Mouse (Mus musculus): Measurements from ENCODE around the gene Ppp2r5a.

Ppp2r5a gene

GRCm38 (mm10) chr1:191418936-191419335 lies 15.9 kb upstream of the Ppp2r5a start:
- DNase-seq (ENCODE audit: low spot score): no peak

DNA sequence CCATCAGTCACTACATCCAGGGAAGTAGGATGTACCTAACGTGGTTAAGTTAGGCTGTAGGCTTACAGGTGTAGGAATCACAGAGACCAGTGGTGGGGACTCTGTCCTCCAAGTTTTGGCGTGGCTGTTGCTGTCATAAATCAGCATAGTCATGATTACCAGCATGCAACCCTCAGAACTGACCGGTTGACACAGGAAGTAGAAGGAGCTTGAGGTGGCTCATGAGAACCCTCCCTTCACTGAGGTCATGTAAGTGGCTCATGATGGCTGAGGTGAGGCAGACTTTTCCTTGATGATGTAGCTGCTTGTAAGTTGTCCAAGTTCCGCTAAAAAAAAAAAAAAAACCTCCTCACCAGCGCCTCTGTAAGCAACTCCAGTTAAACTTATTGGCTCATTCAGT lies 14.0 kb upstream of the Ppp2r5a start:
- no peak for DNase-seq (ENCODE audit: low spot score)

- no peak for DNase-seq (ENCODE audit: low spot score)
Measured at GRCm38 (mm10) chr1:191416611-191417010, 13.5 kb upstream of the Ppp2r5a start.

GRCm38 (mm10) chr1:191414432-191414831 lies 11.4 kb upstream of the Ppp2r5a start:
- no peak for DNase-seq (ENCODE audit: low spot score)

DNA sequence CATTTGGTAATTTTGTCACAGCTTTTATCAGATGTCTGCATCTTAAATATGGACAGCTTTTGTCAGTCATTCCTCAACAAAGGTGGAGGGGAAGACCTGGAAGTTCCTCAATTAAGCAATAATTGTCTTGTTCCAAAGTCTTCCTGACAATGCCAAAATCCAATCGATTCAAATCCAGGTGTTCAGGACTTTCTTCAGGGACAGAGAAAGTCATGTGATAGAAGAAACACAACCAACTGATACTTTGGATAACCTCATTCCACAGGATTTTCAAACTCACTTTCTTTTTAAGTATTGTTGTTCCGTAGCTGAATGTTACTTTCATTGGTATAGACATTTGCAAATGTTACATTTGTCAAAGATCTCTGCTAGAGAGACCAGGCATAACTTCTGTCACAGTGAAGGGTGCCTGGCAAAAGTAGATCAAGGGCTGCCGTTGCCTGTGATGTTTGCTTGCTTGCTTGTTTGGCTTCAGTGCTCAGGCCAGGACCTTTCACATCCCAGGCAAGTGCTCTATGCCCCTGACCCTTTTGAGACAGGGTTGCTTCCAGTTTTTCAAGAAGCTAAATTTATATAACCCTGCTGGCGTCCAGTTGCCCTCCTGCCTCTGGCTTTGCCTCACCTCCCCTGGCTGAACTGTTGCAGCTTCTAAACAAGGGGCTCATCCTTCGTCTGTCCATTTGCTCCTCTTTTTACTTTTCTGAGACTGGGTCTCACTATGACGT lies 10.8 kb upstream of the Ppp2r5a start:
- no peak for DNase-seq (ENCODE audit: low spot score)

DNA sequence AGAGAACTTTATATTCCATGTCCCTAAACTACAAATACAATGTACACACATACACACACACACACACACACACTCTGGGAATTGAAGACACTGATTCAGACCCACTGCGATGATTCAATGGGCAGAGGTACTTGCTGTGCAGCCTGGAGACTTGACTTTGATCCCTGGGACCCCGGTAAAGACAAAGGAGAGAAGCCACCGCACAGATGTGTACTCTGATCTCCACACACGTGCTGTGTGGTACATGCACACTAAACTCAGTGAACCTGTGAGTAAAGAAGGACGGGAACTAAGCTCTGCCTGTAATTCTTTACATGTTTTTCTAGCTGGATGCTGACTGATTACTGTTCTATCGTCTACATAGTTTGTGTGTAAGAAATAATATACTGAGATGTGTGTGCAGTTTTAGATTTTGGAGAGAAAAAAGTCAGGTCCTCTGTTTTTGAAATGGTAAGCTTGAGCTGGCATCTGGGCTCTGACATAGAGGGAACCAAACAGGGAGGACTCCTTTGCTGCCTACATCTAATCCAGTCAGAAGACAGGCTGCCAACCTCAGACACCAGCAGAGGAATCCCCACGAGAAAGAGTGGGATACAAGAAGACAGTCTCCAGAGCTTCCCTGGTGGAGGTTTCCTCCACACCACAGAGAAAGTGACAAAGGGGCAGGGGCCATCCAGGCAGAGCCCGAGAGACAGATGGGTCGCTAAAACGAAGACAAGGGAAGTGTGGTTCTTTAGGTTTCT lies 7.4 kb upstream of the Ppp2r5a start:
- no peak for DNase-seq (ENCODE audit: low spot score)

- DNase-seq (ENCODE audit: low spot score): no peak
Measured at GRCm38 (mm10) chr1:191407246-191407645, 4.2 kb upstream of the Ppp2r5a start.

DNA sequence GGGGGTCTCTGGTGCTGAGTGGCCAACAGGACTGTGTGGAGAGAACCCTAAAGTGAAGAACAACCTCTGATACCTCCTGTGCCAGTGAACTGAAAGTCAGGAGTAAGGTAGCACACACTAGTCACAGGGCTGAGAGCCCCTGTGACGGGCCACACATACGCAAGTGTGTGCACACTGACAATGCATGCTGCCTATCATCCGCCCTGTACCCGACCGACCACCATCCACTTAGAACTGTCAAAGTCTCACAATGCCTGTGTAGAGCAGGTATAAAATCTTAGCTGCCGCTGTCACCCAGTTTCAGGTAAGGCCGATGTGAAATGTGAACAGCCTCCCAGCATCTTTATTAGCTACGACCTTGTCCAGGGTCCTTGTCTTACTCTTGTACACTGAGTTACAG lies 3.4 kb upstream of the Ppp2r5a start:
- DNase-seq (ENCODE audit: low spot score): no peak

DNA sequence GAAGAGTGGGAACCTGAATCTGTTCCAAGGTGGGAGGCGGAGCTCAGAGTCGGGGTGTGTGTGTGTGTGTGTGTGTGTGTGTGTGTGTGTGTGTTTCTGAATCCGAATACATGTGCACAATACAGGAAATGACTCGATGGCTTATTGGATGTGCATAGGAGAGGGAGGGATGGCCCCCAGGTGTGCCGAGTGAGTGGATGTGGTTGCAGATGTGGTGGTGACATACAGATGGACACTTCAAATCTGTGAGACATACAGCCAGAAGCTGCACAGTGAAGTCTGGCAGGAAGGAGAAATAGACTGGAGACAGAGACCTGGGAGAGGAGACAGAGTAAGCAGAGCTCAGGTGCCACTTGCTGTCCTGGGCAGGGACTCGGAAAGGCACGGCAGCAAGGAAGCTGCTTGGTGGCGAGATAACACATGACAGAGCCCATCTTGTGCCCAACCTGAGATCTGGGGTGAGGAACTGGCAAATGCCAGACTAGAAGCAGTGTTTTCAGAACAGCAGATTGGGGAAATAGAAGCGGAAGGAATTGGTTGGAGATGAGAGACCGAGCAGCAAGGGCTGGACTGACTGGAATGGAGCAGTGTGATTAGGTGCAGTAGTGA lies 1.8 kb upstream of the Ppp2r5a start:
- no peak for DNase-seq (ENCODE audit: low spot score)

- no peak for DNase-seq (ENCODE audit: low spot score)
Measured at GRCm38 (mm10) chr1:191404301-191404700, 1.2 kb upstream of the Ppp2r5a start.

DNA sequence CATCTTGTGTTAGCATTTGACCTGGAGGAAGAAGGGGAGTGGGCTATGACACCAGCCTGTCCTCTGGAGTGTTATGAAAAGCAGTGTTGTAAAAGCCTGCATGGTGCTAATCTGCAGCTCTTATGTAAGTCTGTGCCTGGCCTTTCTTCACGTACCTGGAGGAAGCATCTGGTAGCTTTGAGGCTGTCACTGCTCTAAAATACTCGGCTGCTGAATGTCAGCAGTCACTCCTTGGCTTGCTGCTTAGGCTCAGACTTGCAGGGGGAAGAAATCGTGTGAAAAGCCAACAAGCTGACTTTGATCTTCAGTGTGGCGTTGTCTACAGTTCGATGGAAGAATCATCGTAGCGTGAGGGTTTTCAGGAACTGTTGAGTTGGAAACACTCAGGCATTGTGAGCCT lies 566 bp downstream of the Ppp2r5a start:
- DNase-seq (ENCODE audit: low spot score): no peak

DNA sequence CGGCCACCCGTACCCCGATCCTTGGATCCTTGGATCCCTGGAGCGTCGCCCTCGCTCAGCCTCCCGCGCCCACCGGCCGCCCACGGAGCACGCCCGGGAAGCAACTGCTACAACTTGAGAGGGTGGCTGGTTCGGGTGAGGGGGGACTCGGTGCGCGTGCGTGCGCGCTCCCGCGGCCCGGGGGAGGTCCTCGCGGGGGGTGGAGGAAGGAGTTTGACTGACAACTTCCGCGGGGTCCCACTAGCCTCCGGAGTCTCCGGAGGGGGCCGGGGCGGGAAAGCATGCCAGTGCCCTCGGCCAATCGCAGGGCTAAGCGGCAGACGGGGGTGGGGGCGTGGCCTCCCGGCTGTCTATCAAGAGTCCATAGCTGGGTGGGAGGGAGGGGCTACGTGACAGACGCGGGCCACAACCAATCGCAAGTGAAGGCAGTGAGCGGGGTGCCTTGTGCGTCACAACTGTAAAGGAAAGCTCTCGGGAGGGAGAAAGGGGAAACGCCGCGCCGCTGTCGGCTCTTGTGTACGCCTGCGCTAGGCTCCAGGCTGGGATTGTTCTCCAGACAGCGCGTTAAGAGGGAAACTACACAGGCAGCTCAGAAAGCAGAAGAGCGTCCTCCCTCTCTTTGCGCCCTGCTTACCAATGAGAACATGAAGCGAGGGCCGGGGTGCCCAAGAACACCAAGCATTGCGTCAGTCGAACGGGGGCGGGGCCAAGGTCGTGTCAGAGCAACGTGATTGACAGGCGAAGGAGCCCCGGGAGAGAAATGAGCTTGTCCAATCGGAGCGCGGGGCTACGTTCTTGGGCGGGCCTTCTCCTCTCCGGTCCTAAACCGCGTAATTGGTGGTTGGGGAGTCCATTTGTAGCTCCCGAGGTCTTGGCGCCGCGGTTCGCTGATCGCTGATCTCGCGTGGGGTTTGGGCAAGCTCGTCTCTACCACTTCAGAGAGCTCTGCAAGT lies 5.9 kb downstream of the Ppp2r5a start:
- DNase-seq (ENCODE audit: low spot score): peak; percentile 100

DNA sequence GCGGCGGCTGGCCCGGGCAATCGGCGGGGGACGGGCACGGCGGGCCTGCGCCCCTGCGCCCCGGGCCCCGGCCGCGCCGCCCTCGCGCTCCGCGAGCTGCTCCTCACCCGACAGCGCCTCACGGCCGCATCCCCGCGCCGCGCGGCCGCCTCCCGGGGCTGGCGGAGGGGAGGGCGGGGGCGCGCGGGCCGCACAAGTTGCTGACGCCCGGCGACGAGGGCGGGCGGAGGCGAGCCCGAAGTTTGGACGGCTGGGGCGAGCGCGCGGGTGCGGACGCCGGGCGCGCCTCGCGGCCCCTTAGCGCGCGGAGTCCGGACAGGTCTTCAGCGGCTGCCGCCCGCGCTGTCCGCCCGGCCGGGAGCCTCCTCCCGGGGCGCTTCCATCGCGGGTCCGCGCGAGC lies 6.6 kb downstream of the Ppp2r5a start:
- DNase-seq (ENCODE audit: low spot score): peak; percentile 65

DNA sequence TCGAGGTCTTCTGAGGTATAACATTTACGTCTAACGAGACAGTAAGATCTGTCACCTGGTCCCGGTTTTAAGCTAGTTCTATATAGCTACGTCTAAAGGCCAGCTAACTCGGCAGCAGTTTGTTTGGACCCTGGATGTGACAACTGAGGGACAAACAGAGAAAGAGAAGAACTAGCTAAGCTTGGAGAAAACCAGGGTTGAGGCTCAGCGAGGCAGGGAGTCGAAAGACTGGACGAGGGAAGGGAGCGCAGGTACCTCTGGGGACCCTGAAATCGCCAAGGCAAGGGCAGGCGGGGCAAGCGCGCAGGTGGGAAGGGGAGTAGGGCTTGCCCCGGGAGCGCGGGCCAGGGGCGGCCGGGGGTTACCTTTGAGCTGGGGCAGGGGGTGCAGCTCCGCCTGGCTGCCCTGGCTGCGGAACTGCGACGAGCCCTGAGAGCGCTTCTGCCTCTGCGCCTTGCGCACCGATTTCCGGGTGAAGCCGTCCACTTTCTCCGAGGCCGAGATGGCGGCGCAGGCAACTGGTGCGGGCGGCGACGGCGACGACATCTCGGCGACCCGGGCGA lies 7.1 kb downstream of the Ppp2r5a start:
- DNase-seq (ENCODE audit: low spot score): peak; percentile 61

- no peak for DNase-seq (ENCODE audit: low spot score)
Measured at GRCm38 (mm10) chr1:191395200-191395599, 7.9 kb downstream of the Ppp2r5a start.

DNA sequence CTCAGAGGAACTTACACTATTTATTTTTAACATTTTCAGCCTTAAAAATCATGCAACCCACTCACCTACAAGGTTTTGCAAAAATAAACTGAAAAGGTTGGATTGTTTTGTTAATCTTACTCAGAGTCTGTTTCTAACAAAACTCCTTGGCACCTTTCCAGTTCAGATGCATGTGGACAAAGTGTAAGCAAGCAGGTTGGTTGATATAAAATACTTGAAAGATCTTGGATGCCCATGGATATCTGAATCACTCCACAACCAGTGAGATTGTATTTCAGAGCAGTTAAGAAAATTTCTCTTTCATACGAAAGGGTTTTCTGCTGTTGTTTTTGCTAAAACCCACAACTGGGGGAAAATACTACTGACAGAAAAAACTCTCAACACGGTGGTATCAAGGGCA lies 8.9 kb downstream of the Ppp2r5a start:
- DNase-seq (ENCODE audit: low spot score): no peak

DNA sequence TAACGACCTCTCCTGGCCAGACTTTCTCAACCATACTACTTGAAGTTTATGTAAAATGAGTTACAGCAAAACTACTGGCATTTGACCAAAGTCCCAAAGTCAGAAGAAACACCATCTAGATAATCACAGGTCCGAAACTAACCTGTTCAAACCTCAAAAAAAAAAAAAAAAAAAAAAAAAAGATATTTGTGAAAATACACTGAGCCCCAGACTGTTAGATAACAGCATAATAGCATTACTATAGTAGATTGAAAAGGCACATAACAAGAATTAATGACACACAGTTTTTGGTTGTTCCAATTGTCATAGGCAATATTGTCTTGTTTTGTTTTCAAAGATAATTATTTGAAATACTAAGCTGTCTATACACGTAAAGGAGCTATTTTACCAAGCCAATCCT lies 9.5 kb downstream of the Ppp2r5a start:
- DNase-seq (ENCODE audit: low spot score): no peak

GRCm38 (mm10) chr1:191391311-191391710 lies 11.8 kb downstream of the Ppp2r5a start:
- peak; percentile 62 for DNase-seq (ENCODE audit: low spot score)

DNA sequence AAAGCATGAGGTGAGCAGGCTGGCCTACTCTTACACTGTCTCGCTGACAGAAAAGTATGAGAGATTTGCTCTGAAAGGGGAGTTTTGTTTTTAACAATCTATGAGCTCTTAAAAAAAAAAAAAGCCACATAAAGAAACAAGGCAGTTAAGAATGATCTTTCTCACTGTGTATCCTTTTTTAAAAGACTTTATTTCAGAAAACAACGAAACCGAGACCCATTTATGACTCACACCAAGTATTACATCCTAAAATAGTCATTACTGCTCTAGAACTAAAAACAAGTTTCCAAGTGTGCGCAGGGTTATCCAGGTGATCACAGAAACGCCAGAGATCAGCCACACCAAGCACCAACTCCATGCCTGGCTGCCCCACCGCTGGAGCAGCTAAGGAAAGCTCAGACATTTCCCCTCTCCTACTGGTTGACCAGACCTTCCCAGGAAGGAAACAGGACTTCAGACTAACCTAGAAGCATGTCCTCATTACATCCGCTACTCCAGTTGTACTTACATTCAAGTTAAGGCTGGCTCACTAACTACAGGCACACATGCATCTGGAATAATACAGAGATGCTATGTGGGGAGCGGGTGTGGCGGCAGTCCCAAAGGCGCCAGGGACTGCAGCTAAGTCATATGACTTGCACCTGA lies 18.2 kb downstream of the Ppp2r5a start:
- DNase-seq (ENCODE audit: low spot score): no peak

DNA sequence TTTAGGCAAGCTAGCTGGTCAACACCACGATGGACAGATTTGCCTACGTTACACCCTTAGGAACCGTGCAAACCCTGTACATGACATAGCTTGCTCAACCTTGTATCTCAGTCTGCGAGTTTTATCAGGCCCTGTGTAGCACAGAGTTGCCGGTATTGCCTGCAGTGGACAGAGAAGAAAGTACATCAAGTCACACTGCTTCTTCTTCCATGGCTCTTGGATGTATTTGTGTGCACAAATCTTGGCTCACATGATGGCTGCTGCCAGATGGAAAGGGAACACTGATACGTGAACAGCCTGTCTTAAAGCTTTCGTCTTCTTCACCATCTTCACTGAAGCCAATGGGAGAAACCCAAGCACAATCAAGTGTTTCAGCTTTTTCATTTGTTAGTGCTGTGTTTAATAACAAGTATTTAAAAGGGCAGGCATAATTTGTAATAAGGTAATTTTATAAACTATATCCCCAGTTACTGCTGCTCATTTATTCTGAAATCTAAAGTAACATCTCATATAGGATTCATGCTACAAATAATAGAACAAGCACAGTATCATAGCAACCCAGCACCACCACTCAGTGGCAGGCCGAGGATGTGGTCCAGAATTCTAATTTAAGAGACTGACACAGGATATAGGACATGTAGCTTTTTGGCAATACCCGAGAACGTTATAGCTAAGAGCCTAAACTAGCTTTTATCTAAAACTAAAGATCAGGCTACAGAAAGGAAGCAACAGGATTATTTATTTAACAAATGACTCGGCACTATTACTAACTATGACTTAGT lies 20.9 kb downstream of the Ppp2r5a start:
- DNase-seq (ENCODE audit: low spot score): no peak
